Mouse (Mus musculus) intestine, postnatal 0 days (tissue): ENCODE data around the gene Neil1. TPM values are rescaled to one million over a fixed set of nuclear protein-coding genes. Genes with fewer than 3 reads are reported as not detected.

Experiments
- ATAC-seq: fragments of 200-750 bp; cut with Nextera tagmentation; 2 replicates; pipeline ENCODE4 v1.8.0; 2017; ENCODE audit warnings: mild to moderate bottlenecking, moderate TSS enrichment, moderate library complexity
- H3K27ac ChIP-seq: fragments of 300-500 bp; sonication (generic); 2 replicates; pipeline ENCODE4 v1.5.1; 2014; ENCODE audit warnings: mild to moderate bottlenecking, low read depth, low read length, moderate library complexity
- H3K27me3 ChIP-seq: fragments of 300-500 bp; sonication (generic); replicated peaks from 2 replicates; pipeline ENCODE4 v1.6.1; 2014; ENCODE audit warnings: low read length, mixed read lengths; ENCODE audit not compliant: control insufficient read depth, insufficient read depth
- H3K36me3 ChIP-seq: fragments of 300-500 bp; sonication (generic); 2 replicates; pipeline ENCODE4 v1.6.1; 2014; ENCODE audit warnings: mild to moderate bottlenecking, moderate library complexity; ENCODE audit not compliant: control insufficient read depth, insufficient read depth
- H3K4me1 ChIP-seq: fragments of 300-500 bp; sonication (generic); replicated peaks from 2 replicates; pipeline ENCODE4 v1.6.1; 2014; ENCODE audit warnings: antibody characterized with exemption, low read length, mixed read lengths; ENCODE audit not compliant: control insufficient read depth, insufficient read depth
- H3K4me2 ChIP-seq: fragments of 300-500 bp; sonication (generic); replicated peaks from 2 replicates; pipeline ENCODE4 v1.6.1; 2014; ENCODE audit warnings: low read depth, mild to moderate bottlenecking, moderate library complexity
- H3K4me3 ChIP-seq: fragments of 300-500 bp; sonication (generic); 2 replicates; pipeline ENCODE4 v1.5.1; 2014; ENCODE audit warnings: low read depth, low read length
- H3K9ac ChIP-seq: fragments of 300-500 bp; sonication (generic); 2 replicates; pipeline ENCODE4 v1.6.1; 2014; ENCODE audit warnings: mild to moderate bottlenecking, low read depth, low read length
- H3K9me3 ChIP-seq: fragments of 300-500 bp; sonication (generic); 2 replicates; pipeline ENCODE4 v1.6.1; 2016; ENCODE audit warnings: mixed run types; ENCODE audit not compliant: control insufficient read depth
- CTCF ChIP-seq: sonication (generic); IDR thresholded peaks from 2 replicates; pipeline ENCODE4 v1.5.1; 2016; ENCODE audit warnings: low read depth, mild to moderate bottlenecking, control low read depth, antibody characterized with exemption, moderate library complexity
- WGBS: fragments of 180-500 bp; shearing (Covaris S2); extraction: QIAGEN DNeasy Blood & Tissue Kit; methylation state at CpG from one replicate; pipeline ENCODE4 v1.1.7; 2014; 5-methylcytosine and 5-hydroxymethylcytosine counted together
- polyA plus RNA-seq: library from polyadenylated mRNA; unstranded; fragments of >200 nt; fragmentation: Nextera tagmentation; extraction: Ambion mirVana; gene quantifications from 2 replicates; pipeline ENCODE4 v1.2.1, GENCODE M21; 2015

The Neil1 gene
- polyA plus RNA-seq, 1 experiment from 2014 or later, result 4.2 TPM

- Histone ChIP-seq H3K9ac (no peak overlapping the region), H3K9me3 (no peaks in the 10 kb centered on the region), H3K27me3 (no peaks in the 10 kb centered on the region), H3K27ac (no peak overlapping the region), H3K4me2 (no peak overlapping the region), H3K4me1 (peaks cover 9% of the 10 kb centered on the region), H3K4me3 (no peak overlapping the region), H3K36me3 (peaks cover 41% of the 10 kb centered on the region)
- ATAC-seq, result no peak
- TF ChIP-seq CTCF, result no peak
- 90% methylated on average over 11 of the region's 11 CpGs for WGBS
Measured at GRCm38 (mm10) chr9:57143212-57143611, 4.9 kb downstream of the Neil1 start.

DNA sequence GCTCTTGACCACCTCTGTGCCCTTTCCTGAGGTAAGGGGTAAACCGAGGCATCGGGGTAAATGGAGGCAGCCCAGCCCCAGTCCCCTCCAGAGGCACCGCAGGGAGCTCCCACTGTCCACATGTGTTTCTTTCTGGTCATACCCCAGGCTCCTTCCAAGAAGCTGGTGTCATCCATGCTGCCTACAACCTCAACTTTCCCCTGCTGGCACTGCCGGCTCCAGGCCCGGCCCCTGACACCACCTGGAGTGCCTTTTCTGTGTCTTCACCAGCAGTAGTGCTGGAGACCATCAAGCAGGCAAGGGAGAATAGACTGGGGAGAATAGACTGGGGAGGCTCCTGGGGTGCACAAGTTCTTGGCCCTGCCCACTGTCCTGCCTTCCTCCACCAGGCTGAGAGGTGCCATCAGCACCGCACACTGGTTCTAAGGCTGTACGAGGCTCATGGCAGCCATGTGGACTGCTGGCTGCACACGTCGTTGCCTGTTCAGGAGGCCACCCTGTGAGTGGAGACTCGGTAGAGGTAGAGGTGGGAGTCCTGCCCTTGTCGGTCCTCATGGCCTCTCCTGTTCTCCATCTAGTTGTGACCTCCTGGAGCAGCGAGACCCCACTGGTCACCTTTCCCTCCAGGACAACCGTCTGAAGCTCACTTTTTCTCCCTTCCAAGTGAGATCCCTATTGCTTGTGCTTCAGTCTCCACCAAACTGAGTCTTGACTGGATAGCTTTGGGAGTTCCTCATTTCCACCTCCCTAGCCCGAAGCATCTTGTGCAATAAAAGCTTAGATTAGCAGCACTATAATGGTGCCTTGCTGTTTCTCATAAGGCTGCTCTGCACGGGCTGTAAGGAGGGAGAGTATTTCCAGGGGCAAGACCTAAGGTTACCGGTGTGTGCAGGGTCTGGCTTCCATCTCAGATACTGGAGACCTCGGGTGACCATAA, 6.4 kb downstream of the Neil1 start:
- Histone ChIP-seq H3K4me3 (no peak overlapping the region), H3K4me1 (no peaks in the 10 kb centered on the region), H3K27me3 (no peaks in the 10 kb centered on the region), H3K36me3 (peaks cover 57% of the 10 kb centered on the region), H3K9ac (no peak overlapping the region), H3K9me3 (no peaks in the 10 kb centered on the region), H3K27ac (no peak overlapping the region), H3K4me2 (no peak overlapping the region)
- no peak for ATAC-seq
- no peak for TF ChIP-seq CTCF
- 88% methylated on average over 17 of the region's 17 CpGs for WGBS

- no peak for ATAC-seq
- H3K27ac ChIP-seq, result no peak overlapping the region
- no peaks in the 10 kb centered on the region for H3K9me3 ChIP-seq
- no peaks in the 10 kb centered on the region for H3K27me3 ChIP-seq
- 77% methylated on average over 5 of the region's 5 CpGs for WGBS
- H3K36me3 ChIP-seq, result peaks cover 70% of the 10 kb centered on the region
- no peak overlapping the region for H3K9ac ChIP-seq
- no peak for TF ChIP-seq CTCF
- no peak overlapping the region for H3K4me3 ChIP-seq
- no peaks in the 10 kb centered on the region for H3K4me1 ChIP-seq
- no peak overlapping the region for H3K4me2 ChIP-seq
Measured at GRCm38 (mm10) chr9:57139571-57139970, 8.5 kb downstream of the Neil1 start.

DNA sequence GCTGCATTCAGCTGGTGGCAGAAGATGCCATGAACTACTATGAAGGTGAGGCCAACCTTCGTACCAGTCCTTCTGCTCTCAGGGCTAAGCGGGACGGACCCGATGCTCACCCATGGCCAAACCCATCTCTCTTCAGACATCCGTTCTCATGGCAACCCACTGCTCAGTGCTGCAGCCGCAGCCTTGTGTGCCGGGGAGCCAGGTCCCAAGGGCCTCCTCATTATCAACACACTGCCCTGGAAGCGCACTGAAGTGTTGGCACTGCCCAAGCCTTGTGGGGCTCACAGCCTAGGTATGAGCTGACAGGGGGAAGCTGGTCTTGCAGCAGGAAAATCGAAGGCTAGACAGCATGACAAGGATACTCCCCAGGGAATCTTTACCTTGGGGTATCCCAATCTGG, 9.0 kb downstream of the Neil1 start:
- H3K27ac ChIP-seq, result no peak overlapping the region
- H3K4me3 ChIP-seq, result no peak overlapping the region
- no peaks in the 10 kb centered on the region for H3K4me1 ChIP-seq
- no peaks in the 10 kb centered on the region for H3K27me3 ChIP-seq
- no peaks in the 10 kb centered on the region for H3K9me3 ChIP-seq
- no peak overlapping the region for H3K9ac ChIP-seq
- no peak for TF ChIP-seq CTCF
- WGBS, result 93% methylated on average over 9 of the region's 9 CpGs
- H3K36me3 ChIP-seq, result peaks cover 68% of the 10 kb centered on the region
- no peak for ATAC-seq
- no peak overlapping the region for H3K4me2 ChIP-seq

DNA sequence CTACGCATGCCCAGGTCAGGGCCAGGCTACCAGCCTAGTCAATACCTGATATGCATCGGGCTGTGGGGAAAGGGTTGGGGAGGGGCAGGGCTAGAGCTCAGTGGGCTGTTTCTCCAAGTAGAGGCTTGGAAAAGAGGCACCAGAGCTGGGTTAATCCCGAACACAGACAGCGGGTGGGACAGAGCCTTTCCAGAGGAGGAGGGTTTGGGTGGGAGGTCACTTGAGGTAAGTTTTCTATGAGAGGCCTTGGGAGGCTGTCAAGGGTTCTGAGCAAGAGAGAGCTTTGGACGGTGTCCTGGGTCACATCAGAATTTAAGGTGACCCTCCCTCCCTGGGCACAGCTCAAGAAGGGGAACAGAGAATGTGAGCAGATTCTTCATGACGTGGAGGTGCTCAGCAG, 9.6 kb downstream of the Neil1 start:
- Histone ChIP-seq H3K9ac (no peak overlapping the region), H3K36me3 (peaks cover 66% of the 10 kb centered on the region), H3K4me2 (no peak overlapping the region), H3K4me1 (no peaks in the 10 kb centered on the region), H3K27ac (no peak overlapping the region), H3K4me3 (no peak overlapping the region), H3K9me3 (no peaks in the 10 kb centered on the region), H3K27me3 (no peaks in the 10 kb centered on the region)
- no peak for TF ChIP-seq CTCF
- no peak for ATAC-seq
- WGBS, result 89% methylated on average over 6 of the region's 6 CpGs

- Histone ChIP-seq H3K4me1 (no peaks in the 10 kb centered on the region), H3K4me2 (no peak overlapping the region), H3K27ac (no peak overlapping the region), H3K27me3 (no peaks in the 10 kb centered on the region), H3K9me3 (no peaks in the 10 kb centered on the region), H3K4me3 (no peak overlapping the region), H3K9ac (no peak overlapping the region), H3K36me3 (peaks cover 69% of the 10 kb centered on the region)
- ATAC-seq, result no peak
- TF ChIP-seq CTCF, result no peak
- WGBS, result 85% methylated on average over 9 of the region's 9 CpGs
Measured at GRCm38 (mm10) chr9:57137777-57138176, 10.3 kb downstream of the Neil1 start.
